8 mouse cellular contexts compared by ENCODE assay signal in genomic region chr10:80149291-80150225, GRCm38 (mm10). TPM values are rescaled to one million over a fixed set of nuclear protein-coding genes. Genes with fewer than 3 reads are reported as not detected.
A peak's percentile ranks its signal among the peaks of the same experiment; 100 is the strongest.
DNase-seq lines count a peak whose midpoint lies in the region; ATAC-seq and TF ChIP-seq lines count a peak whose summit lies in the region.

No protein-coding gene starts in this region.

- DNase-seq in Patski (ENCODE audit: low read depth, low spot score): no peak
- peak; percentile 99 to 100 for DNase-seq in cerebellum, postnatal 10 days
- DNase-seq in frontal cortex, postnatal 10 days (ENCODE audit: low spot score in 2 of 2): peak; percentile 98 to 99
- peak; percentile 83 to 92 for DNase-seq in layer of hippocampus, postnatal 25 days (ENCODE audit: extremely low spot score in 1 of 2, low spot score in 1 of 2)
- DNase-seq in lung, postnatal 14 days: peak; percentile 97
- peak; percentile 98 for DNase-seq in ovary, postnatal 36 days (ENCODE audit: low spot score)
- DNase-seq in thymus, postnatal 14 days: peak; percentile 98

- in situ Hi-C loops in Patski (cut with MboI; ENCODE audit: low pct_unique_long_range_greater_than_20kb): no loop called here

- peak; percentile 22 for ATAC-seq in Patski
- peak; percentile 83 for ATAC-seq in hindbrain, embryonic 12.5 days (ENCODE audit: low FRiP score)

- POLR2A ChIA-PET in Patski (lab: Charles Lee): interaction anchor here (15.5 kb wide), 1 partner anchor 13 kb away, joined by 191 read pairs; the partner anchor contains the start of gene Cirbp

- peak overlapping the region; percentile 100 for H3K27ac ChIP-seq in hindbrain, embryonic 12.5 days

- peaks cover 45% of the 10 kb centered on the region for H3K36me3 ChIP-seq in hindbrain, embryonic 12.5 days

- TF ChIP-seq CTCF in Patski (IDR thresholded peaks at IDR 0.05): no peak

- WGBS in hindbrain, embryonic 12.5 days: under 1% methylated on average over 87 of the region's 88 CpGs

- CTCF ChIA-PET in Patski (lab: Charles Lee): interaction anchor here (1.6 kb wide), 1 partner anchor 16 kb away, joined by 9 read pairs; the partner anchor contains the start of gene Cirbp

- peaks cover 50% of the 10 kb centered on the region for H3K4me1 ChIP-seq in hindbrain, embryonic 12.5 days

- H3K4me2 ChIP-seq in hindbrain, embryonic 12.5 days (replicated peaks): peak overlapping the region; percentile 99

- no peaks in the 10 kb centered on the region for H3K27me3 ChIP-seq in Patski
- H3K27me3 ChIP-seq in hindbrain, embryonic 12.5 days: no peaks in the 10 kb centered on the region

- H3K9me3 ChIP-seq in hindbrain, embryonic 12.5 days (replicated peaks): no peaks in the 10 kb centered on the region

- peak overlapping the region; percentile 100 for H3K9ac ChIP-seq in hindbrain, embryonic 12.5 days

- peak overlapping the region; percentile 99 for H3K4me3 ChIP-seq in hindbrain, embryonic 12.5 days

RNA-seq across cellular contexts. Expression of gene Midn, which starts 1.5 kb away (rescaled TPM):
- polyA plus RNA-seq in Patski (2021): 116 TPM
- polyA plus RNA-seq in hindbrain, embryonic 12.5 days (2016; fragmentation: Nextera tagmentation; extraction: Ambion mirVana): 42.1 and 54.5 TPM in 2 replicates
- 10 to 100 TPM; 61.4 to 82.4 TPM for total RNA-seq in layer of hippocampus, postnatal 25 days (2021)

RNA-seq across cellular contexts. Expression of gene Cbarp, which starts 8.9 kb away (rescaled TPM):
- polyA plus RNA-seq in Patski (2021): 30.0 TPM
- 18.4 and 22.3 TPM in 2 replicates for polyA plus RNA-seq in hindbrain, embryonic 12.5 days (2016; fragmentation: Nextera tagmentation; extraction: Ambion mirVana)
- total RNA-seq in layer of hippocampus, postnatal 25 days (2021): 100 to 1,000 TPM; 399 to 401 TPM

RNA-seq across cellular contexts. Expression of gene Atp5d, which starts 11.1 kb away (rescaled TPM):
- 475 TPM for polyA plus RNA-seq in Patski (2021)
- polyA plus RNA-seq in hindbrain, embryonic 12.5 days (2016; fragmentation: Nextera tagmentation; extraction: Ambion mirVana): 351 and 385 TPM in 2 replicates
- 100 to 1,000 TPM; 338 to 391 TPM for total RNA-seq in layer of hippocampus, postnatal 25 days (2021)

RNA-seq across cellular contexts. Expression of gene Cirbp, which starts 16.2 kb away (rescaled TPM):
- polyA plus RNA-seq in Patski (2021): 62.1 TPM
- polyA plus RNA-seq in hindbrain, embryonic 12.5 days (2016; fragmentation: Nextera tagmentation; extraction: Ambion mirVana): 235 and 271 TPM in 2 replicates
- total RNA-seq in layer of hippocampus, postnatal 25 days (2021): 10 to 100 TPM; 69.5 to 97.5 TPM

RNA-seq across cellular contexts. Expression of gene 1600002K03Rik, which starts 23.2 kb away (rescaled TPM):
- 7.9 TPM for polyA plus RNA-seq in Patski (2021)
- 12.0 and 13.3 TPM in 2 replicates for polyA plus RNA-seq in hindbrain, embryonic 12.5 days (2016; fragmentation: Nextera tagmentation; extraction: Ambion mirVana)
- total RNA-seq in layer of hippocampus, postnatal 25 days (2021): 1 to 10 TPM; 5.8 to 6.2 TPM
